In genomic region chr13:67682959-67683735, GRCm38 (mm10) we compare ENCODE assay signal across 8 mouse cellular contexts. TPM values are rescaled to one million over a fixed set of nuclear protein-coding genes. Genes with fewer than 3 reads are reported as not detected.
DNase-seq lines count a peak whose midpoint lies in the region; ATAC-seq lines count a peak whose summit lies in the region.
"Not testable (repeated sequence)": the region's sequence is repeated elsewhere in the genome, so short reads cannot be mapped to it uniquely, and the experiment has no call there.

No protein-coding gene starts in this region.

- peak; percentile 75 to 76 for DNase-seq in adrenal gland, adult 18-20 months (ENCODE audit: low spot score in 2 of 2)
- peak; percentile 91 for DNase-seq in embryo, embryonic 11 days
- peak; percentile 80 for DNase-seq in gastrocnemius, postnatal 25 days
- peak; percentile 88 for DNase-seq in intestine, embryonic 14.5 days (ENCODE audit: low spot score)
- DNase-seq in left cerebral cortex, postnatal 14 days (ENCODE audit: low spot score in 2 of 2), result peak; percentile 87 to 94
- peak; percentile 89 for DNase-seq in mesoderm, embryonic 11.5 days (ENCODE audit: low read depth, low spot score)
- peak; percentile 86 to 92 for DNase-seq in right cerebral cortex, postnatal 36 days (ENCODE audit: low spot score in 2 of 2)
- DNase-seq in yolk sac, embryonic 10.5 days (ENCODE audit: low spot score), result peak; percentile 88

- H3K4me2 ChIP-seq in intestine, embryonic 14.5 days (ENCODE audit: low read length), result peak overlapping the region; percentile 68

- peak; percentile 100 for ATAC-seq in intestine, embryonic 14.5 days (replicated peaks; ENCODE audit: low FRiP score, low TSS enrichment, low read depth)

- peak overlapping the region; percentile 70 for H3K4me3 ChIP-seq in intestine, embryonic 14.5 days (ENCODE audit: low read depth, low read length)

- not testable (repeated sequence) for H3K36me3 ChIP-seq in intestine, embryonic 14.5 days (ENCODE audit: control insufficient read depth, insufficient read depth, low read length)

- peak overlapping the region; percentile 57 for H3K9ac ChIP-seq in intestine, embryonic 14.5 days (ENCODE audit: low read length)

- 11% methylated on average over 16 of the region's 16 CpGs for WGBS in intestine, embryonic 14.5 days

- H3K27ac ChIP-seq in intestine, embryonic 14.5 days (ENCODE audit: low read depth), result not testable (repeated sequence)

- H3K27me3 ChIP-seq in intestine, embryonic 14.5 days (replicated peaks; ENCODE audit: control insufficient read depth, insufficient read depth, low read length), result not testable (repeated sequence)

- H3K9me3 ChIP-seq in intestine, embryonic 14.5 days (ENCODE audit: control insufficient read depth, low read length), result not testable (repeated sequence)

- H3K4me1 ChIP-seq in intestine, embryonic 14.5 days (replicated peaks; ENCODE audit: control insufficient read depth, insufficient read depth, low read length), result not testable (repeated sequence)

- intact Hi-C loops in left cerebral cortex, postnatal 14 days (cut with DNase I), result loop anchor here (2.0 to 5.0 kb wide), 2 partner anchors 46 to 164 kb away; partner anchors contain the start of genes Gm49345 and Zfp729a

RNA-seq across cellular contexts. Expression of gene Zfp738, which starts 3.7 kb away (rescaled TPM):
- total RNA-seq in adrenal gland, adult 18-20 months (2021), result 1 to 10 TPM; 7.9 to 8.1 TPM
- 1 to 10 TPM; 2.2 to 4.0 TPM for total RNA-seq in gastrocnemius, postnatal 25 days (2021)
- polyA plus RNA-seq in intestine, embryonic 14.5 days (2014; fragmentation: Nextera tagmentation; extraction: Ambion mirVana), result 11.0 and 12.6 TPM in 2 replicates
- 10 to 100 TPM; 23.5 to 24.2 TPM for total RNA-seq in left cerebral cortex, postnatal 14 days (2021)

RNA-seq across cellular contexts. Expression of gene Zfp729a, which starts 45.6 kb away (rescaled TPM):
- total RNA-seq in adrenal gland, adult 18-20 months (2021), result 1 to 10 TPM; 5.2 to 7.4 TPM
- total RNA-seq in gastrocnemius, postnatal 25 days (2021), result 1 to 10 TPM; 1.8 to 2.3 TPM
- polyA plus RNA-seq in intestine, embryonic 14.5 days (2014; fragmentation: Nextera tagmentation; extraction: Ambion mirVana), result 3.6 and 5.0 TPM in 2 replicates
- total RNA-seq in left cerebral cortex, postnatal 14 days (2021), result 1 to 10 TPM; 7.2 to 9.8 TPM

RNA-seq across cellular contexts. Expression of gene Gm49345, which starts 45.6 kb away (rescaled TPM):
- not detected for total RNA-seq in adrenal gland, adult 18-20 months (2021)
- total RNA-seq in gastrocnemius, postnatal 25 days (2021), result under 1 TPM in 1 of 2 experiments, not detected in 1; 0.62 TPM
- polyA plus RNA-seq in intestine, embryonic 14.5 days (2014; fragmentation: Nextera tagmentation; extraction: Ambion mirVana), result not detected in 2 replicates
- 1 to 10 TPM; 1.1 TPM for total RNA-seq in left cerebral cortex, postnatal 14 days (2021)

RNA-seq across cellular contexts. Expression of gene Zfp65, which starts 45.8 kb away (rescaled TPM):
- total RNA-seq in adrenal gland, adult 18-20 months (2021), result 10 to 100 TPM; 12.2 to 12.7 TPM
- total RNA-seq in gastrocnemius, postnatal 25 days (2021), result 1 to 10 TPM; 3.8 to 4.4 TPM
- 2.9 and 3.1 TPM in 2 replicates for polyA plus RNA-seq in intestine, embryonic 14.5 days (2014; fragmentation: Nextera tagmentation; extraction: Ambion mirVana)
- 10 to 100 TPM; 13.2 to 13.7 TPM for total RNA-seq in left cerebral cortex, postnatal 14 days (2021)
